Mouse (Mus musculus) embryonic facial prominence, embryonic 14.5 days (tissue): ENCODE results near the gene Gpr150. TPM values are rescaled to one million over a fixed set of nuclear protein-coding genes. Genes with fewer than 3 reads are reported as not detected.

Experiments
- ATAC-seq: fragments of 200-750 bp; cut with Nextera tagmentation; 2 replicates; pipeline ENCODE4 v1.8.0; 2017; ENCODE audit warnings: low read depth, moderate number of reproducible peaks, moderate TSS enrichment
- DNase-seq: peaks from one replicate; pipeline ENCODE4 v3.0.0-alpha.2; 2015; ENCODE audit warnings: low spot score
- H3K27ac ChIP-seq: fragments of 300-500 bp; sonication (generic); replicated peaks from 2 replicates; pipeline ENCODE4 v1.5.1; 2014; ENCODE audit warnings: low read depth, mild to moderate bottlenecking, low read length, moderate library complexity
- H3K27me3 ChIP-seq: fragments of 300-500 bp; sonication (generic); replicated peaks from 2 replicates; pipeline ENCODE4 v1.6.1; 2014; ENCODE audit warnings: low read length; ENCODE audit not compliant: control insufficient read depth, insufficient read depth
- H3K36me3 ChIP-seq: fragments of 300-500 bp; sonication (generic); 2 replicates; pipeline ENCODE4 v1.6.1; 2014; ENCODE audit warnings: low read length, mixed read lengths; ENCODE audit not compliant: control insufficient read depth, insufficient read depth
- H3K4me1 ChIP-seq: fragments of 300-500 bp; sonication (generic); 2 replicates; pipeline ENCODE4 v1.6.1; 2014; ENCODE audit warnings: antibody characterized with exemption, low read length; ENCODE audit not compliant: control insufficient read depth, insufficient read depth
- H3K4me2 ChIP-seq: fragments of 300-500 bp; sonication (generic); 2 replicates; pipeline ENCODE4 v1.6.1; 2014; ENCODE audit warnings: low read depth, mild to moderate bottlenecking, low read length, moderate library complexity, mixed read lengths
- H3K4me3 ChIP-seq: fragments of 300-500 bp; sonication (generic); 2 replicates; pipeline ENCODE4 v1.5.1; 2014; ENCODE audit warnings: low read depth, mild to moderate bottlenecking, low read length
- H3K9ac ChIP-seq: fragments of 300-500 bp; sonication (generic); 2 replicates; pipeline ENCODE4 v1.6.1; 2014; ENCODE audit warnings: low read depth, mild to moderate bottlenecking, low read length, moderate library complexity, mixed read lengths
- H3K9me3 ChIP-seq: fragments of 300-500 bp; sonication (generic); 2 replicates; pipeline ENCODE4 v1.6.1; 2016; ENCODE audit warnings: low read length; ENCODE audit not compliant: control insufficient read depth
- WGBS: fragments of 180-500 bp; shearing (Covaris S2); extraction: QIAGEN DNeasy Blood & Tissue Kit; methylation state at CpG from one replicate; pipeline ENCODE4 v1.1.7; 2014; 5-methylcytosine and 5-hydroxymethylcytosine counted together
- polyA plus RNA-seq: library from polyadenylated mRNA; unstranded; fragments of >200 nt; fragmentation: Nextera tagmentation; extraction: Ambion mirVana; gene quantifications from 2 replicates; pipeline ENCODE4 v1.2.1, GENCODE M21; 2014

Gene Gpr150
- polyA plus RNA-seq, 1 experiment from 2014 or later = 0.31 TPM

GRCm38 (mm10) chr13:76021782-76022181 is 35.0 kb downstream of the Gpr150 start:
- Histone ChIP-seq H3K4me2 (no peak overlapping the region), H3K4me1 (peaks cover 8% of the 10 kb centered on the region; the same call in 1 of the 2 replicates), H3K36me3 (no peaks in the 10 kb centered on the region), H3K9me3 (no peaks in the 10 kb centered on the region), H3K9ac (no peak overlapping the region), H3K27ac (no peak overlapping the region), H3K4me3 (no peak overlapping the region), H3K27me3 (no peaks in the 10 kb centered on the region)
- DNase-seq (peak; percentile 57), ATAC-seq (no peak)
- 92% methylated on average over 2 of the region's 2 CpGs for WGBS

GRCm38 (mm10) chr13:76018844-76019400 is 37.9 kb downstream of the Gpr150 start:
- Histone ChIP-seq H3K9me3 (no peaks in the 10 kb centered on the region), H3K4me2 (peak overlapping the region; percentile 57), H3K9ac (peak overlapping the region; percentile 2; the same call in 1 of the 2 replicates), H3K36me3 (no peaks in the 10 kb centered on the region), H3K27ac (no peak overlapping the region), H3K27me3 (no peaks in the 10 kb centered on the region), H3K4me3 (peak overlapping the region; percentile 62), H3K4me1 (peaks cover 8% of the 10 kb centered on the region; the same call in 1 of the 2 replicates)
- WGBS = 45% methylated on average over 5 of the region's 5 CpGs
- ATAC-seq (peak; percentile 58), DNase-seq (no peak)

- ATAC-seq (peak; percentile 100), DNase-seq (peak; percentile 99)
- Histone ChIP-seq H3K4me2 (peak within 1 kb of the TSS; percentile 57), H3K36me3 (no peaks in the 10 kb centered on the region), H3K9ac (peak within 1 kb of the TSS; percentile 89), H3K4me1 (peaks cover 8% of the 10 kb centered on the region; the same call in 1 of the 2 replicates), H3K4me3 (peak within 1 kb of the TSS; percentile 62), H3K27ac (peak within 1 kb of the TSS; percentile 93), H3K9me3 (no peaks in the 10 kb centered on the region), H3K27me3 (no peaks in the 10 kb centered on the region)
- under 1% methylated on average over 50 of the region's 50 CpGs for WGBS
These were observed 38.6 kb downstream of the Gpr150 start, which contains the start of gene Rfesd for GRCm38 (mm10) chr13:76017974-76018843. Gene Rfesd, minus strand, starts transcription at chr13:76018719.

- ATAC-seq (no peak), DNase-seq (no peak)
- Histone ChIP-seq H3K36me3 (no peaks in the 10 kb centered on the region), H3K27me3 (no peaks in the 10 kb centered on the region), H3K4me1 (peaks cover 8% of the 10 kb centered on the region; the same call in 1 of the 2 replicates), H3K4me2 (peak overlapping the region; percentile 57), H3K9ac (peak overlapping the region; percentile 89), H3K4me3 (peak overlapping the region; percentile 62), H3K9me3 (no peaks in the 10 kb centered on the region), H3K27ac (peak overlapping the region; percentile 93)
- WGBS = 71% methylated on average over 4 of the region's 4 CpGs
These were observed 39.3 kb downstream of the Gpr150 start for GRCm38 (mm10) chr13:76017465-76017864.

- Histone ChIP-seq H3K4me3 (no peak overlapping the region), H3K27me3 (no peaks in the 10 kb centered on the region), H3K9me3 (no peaks in the 10 kb centered on the region), H3K9ac (no peak overlapping the region), H3K4me1 (peaks cover 8% of the 10 kb centered on the region; the same call in 1 of the 2 replicates), H3K36me3 (no peaks in the 10 kb centered on the region), H3K4me2 (no peak overlapping the region), H3K27ac (no peak overlapping the region)
- DNase-seq (no peak), ATAC-seq (no peak)
- 76% methylated on average over 2 of the region's 2 CpGs for WGBS
These were observed 42.3 kb downstream of the Gpr150 start for GRCm38 (mm10) chr13:76014511-76014910.

Other genes starting within 250 kb of the Gpr150 start
- 38.0 and 41.7 TPM in 2 replicates for gene Glrx, start 217.1 kb downstream of the Gpr150 start, polyA plus RNA-seq
- 43.0 and 47.6 TPM in 2 replicates for gene Rhobtb3, start 113.1 kb downstream of the Gpr150 start, polyA plus RNA-seq
- gene Spata9, start 89.8 kb downstream of the Gpr150 start, polyA plus RNA-seq = 0.72 and 0.93 TPM in 2 replicates
- 16.6 and 19.3 TPM in 2 replicates for gene Rfesd, start 38.3 kb downstream of the Gpr150 start, polyA plus RNA-seq
- gene Arsk, start 41.7 kb upstream of the Gpr150 start, polyA plus RNA-seq = 10.5 and 11.4 TPM in 2 replicates
- 19.6 and 20.9 TPM in 2 replicates for gene Ttc37, start 41.7 kb upstream of the Gpr150 start, polyA plus RNA-seq
- gene Fam81b, start 248.1 kb upstream of the Gpr150 start, polyA plus RNA-seq = 0.17 and 1.6 TPM in 2 replicates